Mouse (Mus musculus) G1E (cell line): ENCODE data around the gene 4930469K13Rik. TPM values are rescaled to one million over a fixed set of nuclear protein-coding genes. Genes with fewer than 3 reads are reported as not detected.

Experiments used
- ATAC-seq: 2 replicates; pipeline ENCODE4 v1.8.0; 2016; ENCODE audit warnings: mild to moderate bottlenecking; ENCODE audit not compliant: insufficient number of reproducible peaks, poor library complexity, low FRiP score, severe bottlenecking; ENCODE audit errors: extremely low read depth
- DNase-seq: peaks from one replicate; pipeline ENCODE4 v3.0.0; 2012; ENCODE audit warnings: low spot score
- H3K27me3 ChIP-seq: 2 replicates; pipeline ENCODE4 v1.6.1; 2012; ENCODE audit warnings: mild to moderate bottlenecking, low read length, inconsistent platforms; ENCODE audit not compliant: insufficient read depth
- H3K36me3 ChIP-seq: replicated peaks from 2 replicates; pipeline ENCODE3; 2012; ENCODE audit warnings: mild to moderate bottlenecking, inconsistent platforms
- H3K4me1 ChIP-seq: 2 replicates; pipeline ENCODE4 v1.6.1; 2012; ENCODE audit warnings: low read depth, low read length, inconsistent platforms, mixed read lengths; ENCODE audit not compliant: insufficient read depth
- H3K4me3 ChIP-seq: 2 replicates; pipeline ENCODE4 v1.5.1; 2012; ENCODE audit warnings: low read depth, mild to moderate bottlenecking, inconsistent platforms, low read length, moderate library complexity, mixed read lengths
- H3K9me3 ChIP-seq: replicated peaks from 2 replicates; pipeline ENCODE4 v1.6.1; 2012; ENCODE audit warnings: inconsistent platforms
- CTCF ChIP-seq: IDR thresholded peaks from 2 replicates; pipeline ENCODE4 v1.5.1; 2012; ENCODE audit warnings: low read depth, low read length, inconsistent platforms, mixed read lengths
- GATA1 ChIP-seq: IDR thresholded peaks from 2 replicates; pipeline ENCODE4 v1.6.1; 2012; ENCODE audit warnings: borderline replicate concordance, low read length, inconsistent platforms, mixed read lengths
- GATA2 ChIP-seq: IDR thresholded peaks from 2 replicates; pipeline ENCODE4 v1.6.1; 2012; ENCODE audit warnings: low read depth, low read length, inconsistent platforms, borderline replicate concordance
- POLR2AphosphoS5 ChIP-seq: IDR thresholded peaks from 2 replicates; pipeline ENCODE4 v1.6.1; 2012; ENCODE audit warnings: low read depth, low read length, inconsistent platforms; ENCODE audit not compliant: insufficient replicate concordance
- TAL1 ChIP-seq: conservative IDR thresholded peaks from 2 replicates; pipeline ENCODE4 v1.6.1; 2012; ENCODE audit warnings: low read depth, low read length, inconsistent platforms, mixed read lengths
- polyA plus RNA-seq: library from polyadenylated mRNA; stranded (reverse); fragments of >175 nt; gene quantifications from 2 replicates; pipeline ENCODE4 v1.2.3, GENCODE M21; 2012
- total RNA-seq, 2 experiments: library from RNA; stranded (forward) in 1 of 2; stranded (reverse) in 1 of 2; fragments of 200-1000 nt in 1 of 2; fragments of >200 nt in 1 of 2; fragmentation: Nextera tagmentation in 1 of 2; gene quantifications; 2 replicates each; pipeline ENCODE4 v1.2.3; 2014 to 2017

The 4930469K13Rik gene
- total and polyA plus RNA-seq, 3 experiments, result not detected

- Histone ChIP-seq H3K4me1 (peaks cover 11% of the 10 kb centered on the region; the same call in 1 of the 2 replicates), H3K36me3 (no peaks in the 10 kb centered on the region), H3K27me3 (no peaks in the 10 kb centered on the region), H3K9me3 (0 out of 2 replicates have a peak, but pooled peaks cover 3% of the 10 kb centered on the region), H3K4me3 (no peak overlapping the region)
- ATAC-seq (no peak), DNase-seq (no peak)
- TF ChIP-seq TAL1, result no peak
- no peak for TF ChIP-seq POLR2AphosphoS5
Measured at GRCm38 (mm10) chr11:34040061-34040460, 58.3 kb downstream of the 4930469K13Rik start.

- Histone ChIP-seq H3K27me3 (no peaks in the 10 kb centered on the region), H3K36me3 (no peaks in the 10 kb centered on the region), H3K9me3 (0 out of 2 replicates have a peak, but pooled peaks cover 5% of the 10 kb centered on the region), H3K4me1 (peaks cover 19% of the 10 kb centered on the region), H3K4me3 (no peak overlapping the region)
- DNase-seq (no peak), ATAC-seq (no peak)
- TF ChIP-seq TAL1 (no peak), POLR2AphosphoS5 (no peak), GATA2 (no peak), GATA1 (no peak), CTCF (no peak)
Measured at GRCm38 (mm10) chr11:34035909-34036658, 62.3 kb downstream of the 4930469K13Rik start.

- Histone ChIP-seq H3K4me3 (no peak overlapping the region), H3K9me3 (0 out of 2 replicates have a peak, but pooled peaks cover 5% of the 10 kb centered on the region), H3K27me3 (no peaks in the 10 kb centered on the region), H3K4me1 (peaks cover 25% of the 10 kb centered on the region), H3K36me3 (no peaks in the 10 kb centered on the region)
- DNase-seq (no peak), ATAC-seq (no peak)
- no peak for TF ChIP-seq GATA1
- TF ChIP-seq POLR2AphosphoS5, result no peak
- TF ChIP-seq CTCF, result no peak
- TF ChIP-seq GATA2, result no peak
- no peak for TF ChIP-seq TAL1
Measured at GRCm38 (mm10) chr11:34034794-34035193, 63.6 kb downstream of the 4930469K13Rik start.

GRCm38 (mm10) chr11:34034008-34034505 lies 64.3 kb downstream of the 4930469K13Rik start:
- no peaks in the 10 kb centered on the region for H3K36me3 ChIP-seq
- no peak overlapping the region for H3K4me3 ChIP-seq
- no peak for TF ChIP-seq CTCF
- no peak for TF ChIP-seq TAL1
- TF ChIP-seq GATA1, result no peak
- no peak for TF ChIP-seq GATA2
- TF ChIP-seq POLR2AphosphoS5, result no peak
- no peak for DNase-seq
- 0 out of 2 replicates have a peak, but pooled peaks cover 6% of the 10 kb centered on the region for H3K9me3 ChIP-seq
- H3K27me3 ChIP-seq, result no peaks in the 10 kb centered on the region
- no peak for ATAC-seq
- peaks cover 24% of the 10 kb centered on the region for H3K4me1 ChIP-seq

GRCm38 (mm10) chr11:34031015-34031805 lies 67.1 kb downstream of the 4930469K13Rik start:
- Histone ChIP-seq H3K4me3 (peak overlapping the region; percentile 57), H3K27me3 (no peaks in the 10 kb centered on the region), H3K9me3 (0 out of 2 replicates have a peak, but pooled peaks cover 9% of the 10 kb centered on the region), H3K36me3 (no peaks in the 10 kb centered on the region), H3K4me1 (peaks cover 30% of the 10 kb centered on the region)
- TF ChIP-seq POLR2AphosphoS5 (no peak), GATA2 (no peak), GATA1 (no peak), CTCF (no peak)
- peak; percentile 69 for DNase-seq
- peak; percentile 94 for ATAC-seq

GRCm38 (mm10) chr11:34029658-34030057 lies 68.7 kb downstream of the 4930469K13Rik start:
- H3K4me1 ChIP-seq, result peaks cover 34% of the 10 kb centered on the region
- no peaks in the 10 kb centered on the region for H3K27me3 ChIP-seq
- no peak for DNase-seq
- no peak overlapping the region for H3K4me3 ChIP-seq
- no peak for ATAC-seq
- H3K9me3 ChIP-seq, result 0 out of 2 replicates have a peak, but pooled peaks cover 5% of the 10 kb centered on the region
- no peaks in the 10 kb centered on the region for H3K36me3 ChIP-seq
- TF ChIP-seq CTCF, result no peak
- TF ChIP-seq GATA2, result no peak
- no peak for TF ChIP-seq TAL1
- TF ChIP-seq POLR2AphosphoS5, result no peak
- no peak for TF ChIP-seq GATA1
